Mouse (Mus musculus) cerebellum, adult 2 months (tissue): ENCODE results near the gene Donson.

Source experiments
- CTCF ChIP-seq: fragments of 200-500 bp; IDR thresholded peaks from 2 replicates; pipeline ENCODE4 v1.5.1; 2011; ENCODE audit warnings: low read depth, mild to moderate bottlenecking, control low read depth, low read length, moderate library complexity, borderline replicate concordance; ENCODE audit not compliant: insufficient read depth
- POLR2A ChIP-seq: fragments of 200-500 bp; IDR thresholded peaks from 2 replicates; pipeline ENCODE4 v1.6.1; 2011; ENCODE audit warnings: low read length, control low read depth, borderline replicate concordance; ENCODE audit not compliant: insufficient read depth

GRCm38 (mm10) chr16:91629749-91630148 is 58.8 kb downstream of the Donson start:
- TF ChIP-seq POLR2A (no peak), CTCF (no peak)
